Mouse (Mus musculus): ENCODE data around the gene Med28. TPM values are rescaled to one million over a fixed set of nuclear protein-coding genes. Genes with fewer than 3 reads are reported as not detected.

Med28 gene
- total and polyA plus RNA-seq, 2 experiments from 2014 or later = 78.3 to 136 TPM

GRCm38 (mm10) chr5:45549586-45549985 lies 29.6 kb downstream of the Med28 start:
- no peaks in the 10 kb centered on the region for H3K36me3 ChIP-seq (replicated peaks; ENCODE audit: control insufficient read depth, insufficient read depth, low read length)

GRCm38 (mm10) chr5:45564054-45564453 lies 44.0 kb downstream of the Med28 start:
- Histone ChIP-seq H3K4me3 (ENCODE audit: low read depth, low read length) (no peak overlapping the region), H3K9me3 (replicated peaks; ENCODE audit: control insufficient read depth, low read length) (no peaks in the 10 kb centered on the region), H3K27me3 (ENCODE audit: control insufficient read depth, insufficient read depth, low read length) (no peaks in the 10 kb centered on the region), H3K9ac (replicated peaks; ENCODE audit: low read depth, low read length) (no peak overlapping the region), H3K4me2 (ENCODE audit: low read depth, low read length) (no peak overlapping the region), H3K27ac (ENCODE audit: low read depth) (no peak overlapping the region), H3K36me3 (replicated peaks; ENCODE audit: control insufficient read depth, insufficient read depth, low read length) (no peaks in the 10 kb centered on the region), H3K4me1 (ENCODE audit: control insufficient read depth, insufficient read depth) (no peaks in the 10 kb centered on the region)
- DNase-seq (ENCODE audit: low spot score) (no peak), ATAC-seq (ENCODE audit: insufficient read depth, low read depth) (no peak)
- 56% methylated on average over 6 of the region's 6 CpGs for WGBS
- TF ChIP-seq EP300 (IDR thresholded peaks at IDR 0.05; ENCODE audit: low read depth) = no peak
- TF ChIP-seq CTCF (IDR thresholded peaks at IDR 0.05; ENCODE audit: low read depth) = no peak

More at GRCm38 (mm10) chr5:45549586-45549985, 29.6 kb downstream of the Med28 start:
- H3K9ac ChIP-seq (replicated peaks; ENCODE audit: low read depth, low read length) = no peak overlapping the region
- H3K4me1 ChIP-seq (ENCODE audit: control insufficient read depth, insufficient read depth) = no peaks in the 10 kb centered on the region
- H3K9me3 ChIP-seq (replicated peaks; ENCODE audit: control insufficient read depth, low read length) = no peaks in the 10 kb centered on the region
- 88% methylated on average over 1 of the region's 1 CpGs for WGBS
- no peaks in the 10 kb centered on the region for H3K27me3 ChIP-seq (ENCODE audit: control insufficient read depth, insufficient read depth, low read length)
- DNase-seq (ENCODE audit: low spot score) (no peak), ATAC-seq (ENCODE audit: insufficient read depth, low read depth) (no peak)
- TF ChIP-seq EP300 (IDR thresholded peaks at IDR 0.05; ENCODE audit: low read depth) (no peak), CTCF (IDR thresholded peaks at IDR 0.05; ENCODE audit: low read depth) (no peak)
- no peak overlapping the region for H3K4me2 ChIP-seq (ENCODE audit: low read depth, low read length)
- no peak overlapping the region for H3K4me3 ChIP-seq (ENCODE audit: low read depth, low read length)
- H3K27ac ChIP-seq (ENCODE audit: low read depth) = no peak overlapping the region

GRCm38 (mm10) chr5:45565829-45566228 lies 45.8 kb downstream of the Med28 start:
- DNase-seq (ENCODE audit: low spot score) (no peak), ATAC-seq (ENCODE audit: insufficient read depth, low read depth) (no peak)
- WGBS = 90% methylated on average over 1 of the region's 1 CpGs
- Histone ChIP-seq H3K36me3 (replicated peaks; ENCODE audit: control insufficient read depth, insufficient read depth, low read length) (no peaks in the 10 kb centered on the region), H3K4me2 (ENCODE audit: low read depth, low read length) (no peak overlapping the region), H3K27ac (ENCODE audit: low read depth) (no peak overlapping the region), H3K9ac (replicated peaks; ENCODE audit: low read depth, low read length) (no peak overlapping the region), H3K27me3 (ENCODE audit: control insufficient read depth, insufficient read depth, low read length) (no peaks in the 10 kb centered on the region), H3K4me1 (ENCODE audit: control insufficient read depth, insufficient read depth) (no peaks in the 10 kb centered on the region), H3K9me3 (replicated peaks; ENCODE audit: control insufficient read depth, low read length) (no peaks in the 10 kb centered on the region), H3K4me3 (ENCODE audit: low read depth, low read length) (no peak overlapping the region)
- TF ChIP-seq CTCF (IDR thresholded peaks at IDR 0.05; ENCODE audit: low read depth) (no peak), EP300 (IDR thresholded peaks at IDR 0.05; ENCODE audit: low read depth) (no peak)

GRCm38 (mm10) chr5:45572816-45573215 lies 52.8 kb downstream of the Med28 start:
- Histone ChIP-seq H3K9me3 (replicated peaks; ENCODE audit: control insufficient read depth, low read length) (no peaks in the 10 kb centered on the region), H3K4me1 (ENCODE audit: control insufficient read depth, insufficient read depth) (no peaks in the 10 kb centered on the region), H3K36me3 (replicated peaks; ENCODE audit: control insufficient read depth, insufficient read depth, low read length) (no peaks in the 10 kb centered on the region), H3K27me3 (ENCODE audit: control insufficient read depth, insufficient read depth, low read length) (no peaks in the 10 kb centered on the region), H3K4me3 (ENCODE audit: low read depth, low read length) (no peak overlapping the region), H3K27ac (ENCODE audit: low read depth) (no peak overlapping the region), H3K9ac (replicated peaks; ENCODE audit: low read depth, low read length) (no peak overlapping the region), H3K4me2 (ENCODE audit: low read depth, low read length) (no peak overlapping the region)
- TF ChIP-seq CTCF (IDR thresholded peaks at IDR 0.05; ENCODE audit: low read depth) (no peak), EP300 (IDR thresholded peaks at IDR 0.05; ENCODE audit: low read depth) (no peak)
- DNase-seq (ENCODE audit: low spot score) (no peak), ATAC-seq (ENCODE audit: insufficient read depth, low read depth) (no peak)
- 69% methylated on average over 5 of the region's 5 CpGs for WGBS

GRCm38 (mm10) chr5:45576716-45577115 lies 56.7 kb downstream of the Med28 start:
- ATAC-seq (ENCODE audit: insufficient read depth, low read depth) (no peak), DNase-seq (ENCODE audit: low spot score) (no peak)
- WGBS = 75% methylated on average over 3 of the region's 3 CpGs
- H3K4me3 ChIP-seq (ENCODE audit: low read depth, low read length) = no peak overlapping the region
- H3K9me3 ChIP-seq (replicated peaks; ENCODE audit: control insufficient read depth, low read length) = no peaks in the 10 kb centered on the region
- H3K9ac ChIP-seq (replicated peaks; ENCODE audit: low read depth, low read length) = no peak overlapping the region
- no peak overlapping the region for H3K4me2 ChIP-seq (ENCODE audit: low read depth, low read length)
- TF ChIP-seq EP300 (IDR thresholded peaks at IDR 0.05; ENCODE audit: low read depth) (no peak), CTCF (IDR thresholded peaks at IDR 0.05; ENCODE audit: low read depth) (no peak)
- no peaks in the 10 kb centered on the region for H3K27me3 ChIP-seq (ENCODE audit: control insufficient read depth, insufficient read depth, low read length)
- no peak overlapping the region for H3K27ac ChIP-seq (ENCODE audit: low read depth)
- no peaks in the 10 kb centered on the region for H3K36me3 ChIP-seq (replicated peaks; ENCODE audit: control insufficient read depth, insufficient read depth, low read length)
- no peaks in the 10 kb centered on the region for H3K4me1 ChIP-seq (ENCODE audit: control insufficient read depth, insufficient read depth)

- H3K27ac ChIP-seq (ENCODE audit: low read depth) = no peak overlapping the region
- no peak for ATAC-seq (ENCODE audit: insufficient read depth, low read depth)
- H3K9me3 ChIP-seq (replicated peaks; ENCODE audit: control insufficient read depth, low read length) = no peaks in the 10 kb centered on the region
- H3K4me1 ChIP-seq (ENCODE audit: control insufficient read depth, insufficient read depth) = no peaks in the 10 kb centered on the region
- 65% methylated on average over 1 of the region's 1 CpGs for WGBS
- DNase-seq (ENCODE audit: low spot score) = no peak
- no peaks in the 10 kb centered on the region for H3K36me3 ChIP-seq (replicated peaks; ENCODE audit: control insufficient read depth, insufficient read depth, low read length)
- no peak overlapping the region for H3K4me2 ChIP-seq (ENCODE audit: low read depth, low read length)
- H3K27me3 ChIP-seq (ENCODE audit: control insufficient read depth, insufficient read depth, low read length) = no peaks in the 10 kb centered on the region
- TF ChIP-seq CTCF (IDR thresholded peaks at IDR 0.05; ENCODE audit: low read depth) = no peak
- no peak for TF ChIP-seq EP300 (IDR thresholded peaks at IDR 0.05; ENCODE audit: low read depth)
- no peak overlapping the region for H3K4me3 ChIP-seq (ENCODE audit: low read depth, low read length)
- no peak overlapping the region for H3K9ac ChIP-seq (replicated peaks; ENCODE audit: low read depth, low read length)
Measured at GRCm38 (mm10) chr5:45577376-45577775, 57.3 kb downstream of the Med28 start.

Other genes starting within 250 kb of the Med28 start
- gene Qdpr, start 70.0 kb upstream of the Med28 start, total RNA-seq (2014; rRNA removed; ENCODE audit: low replicate concordance) = 35.4 and 51.6 TPM in 2 replicates
- 106 and 107 TPM in 2 replicates for gene Qdpr, start 70.0 kb upstream of the Med28 start, polyA plus RNA-seq (2015; fragmentation: Nextera tagmentation; extraction: Ambion mirVana)
- not detected in 2 replicates for gene Clrn2, start 66.5 kb upstream of the Med28 start, total RNA-seq (2014; rRNA removed; ENCODE audit: low replicate concordance)
- not detected in 2 replicates for gene Clrn2, start 66.5 kb upstream of the Med28 start, polyA plus RNA-seq (2015; fragmentation: Nextera tagmentation; extraction: Ambion mirVana)
- gene Lap3, start 26.9 kb upstream of the Med28 start, total RNA-seq (2014; rRNA removed; ENCODE audit: low replicate concordance) = 28.7 and 37.6 TPM in 2 replicates
- gene Lap3, start 26.9 kb upstream of the Med28 start, polyA plus RNA-seq (2015; fragmentation: Nextera tagmentation; extraction: Ambion mirVana) = 56.0 and 57.2 TPM in 2 replicates
- gene Fam184b, start 119.4 kb downstream of the Med28 start, total RNA-seq (2014; rRNA removed; ENCODE audit: low replicate concordance) = 0.54 TPM in 1 of 2 replicates, not detected in the other
- 0.03 TPM in 1 of 2 replicates, not detected in the other for gene Fam184b, start 119.4 kb downstream of the Med28 start, polyA plus RNA-seq (2015; fragmentation: Nextera tagmentation; extraction: Ambion mirVana)
- 16.1 and 28.7 TPM in 2 replicates for gene Ncapg, start 149.7 kb downstream of the Med28 start, total RNA-seq (2014; rRNA removed; ENCODE audit: low replicate concordance)
- gene Ncapg, start 149.7 kb downstream of the Med28 start, polyA plus RNA-seq (2015; fragmentation: Nextera tagmentation; extraction: Ambion mirVana) = 8.7 and 9.1 TPM in 2 replicates